In the genomic region with DNA sequence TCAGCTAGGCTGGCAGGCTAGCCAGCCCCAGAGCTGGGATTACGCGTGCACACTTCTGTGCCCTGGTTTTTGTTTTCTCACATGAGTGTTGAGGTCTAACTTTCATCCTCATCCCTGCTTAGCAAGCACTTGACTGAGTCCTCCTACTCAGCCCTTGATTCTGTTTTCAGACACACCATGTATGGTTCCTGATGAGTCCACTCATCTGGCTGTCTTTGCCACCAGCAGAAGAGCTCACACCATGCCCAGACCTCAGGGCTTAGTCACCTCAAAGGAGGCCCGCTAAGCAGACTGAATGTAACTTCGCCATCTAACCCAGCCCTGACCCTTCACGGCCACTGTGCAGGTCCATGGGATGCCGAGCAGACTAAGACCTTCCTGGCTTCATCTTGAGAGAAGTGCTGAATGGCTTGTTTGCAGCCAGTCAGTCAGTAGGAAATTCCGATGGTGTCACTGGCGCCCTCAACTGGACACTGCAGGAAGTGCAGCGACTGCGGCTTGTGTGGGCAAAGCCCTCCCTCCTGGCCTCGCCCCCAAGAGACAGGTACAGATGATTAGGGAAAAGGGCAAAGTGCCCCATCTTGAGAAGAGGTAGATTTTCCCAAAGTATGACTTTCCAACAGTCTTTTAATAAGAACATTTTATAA, we compare ENCODE assay signal across 8 mouse cellular contexts.
DNase-seq lines count a peak whose midpoint lies in the region; ATAC-seq and TF ChIP-seq lines count a peak whose summit lies in the region.

No protein-coding gene starts in this region.

- no peak for ATAC-seq in limb, embryonic 14.5 days (ENCODE audit: low FRiP score, low read depth)
- ATAC-seq in neutrophil, adult 5-6 weeks (ENCODE audit: extremely low read depth, insufficient number of reproducible peaks, low FRiP score, poor library complexity, severe bottlenecking) = peak; percentile 72

- no peaks in the 10 kb centered on the region for H3K27me3 ChIP-seq in MEL (ENCODE audit: control insufficient read depth in 1 of 2, insufficient read depth in 2 of 2, low read length in 2 of 2)
- no peaks in the 10 kb centered on the region for H3K27me3 ChIP-seq in cerebellum, adult 2 months (ENCODE audit: control insufficient read depth, insufficient read depth, low read length)
- no peaks in the 10 kb centered on the region for H3K27me3 ChIP-seq in limb, embryonic 14.5 days (ENCODE audit: control insufficient read depth, insufficient read depth, low read length)

- DNase-seq in 3T3-L1 (ENCODE audit: low read depth, low spot score) (peak; percentile 44), MEL (ENCODE audit: low read depth, low spot score) (peak; percentile 78)
- DNase-seq in cerebellum, adult 2 months = peak; percentile 73 to 83
- peak; percentile 75 to 82 for DNase-seq in frontal cortex, postnatal 25 days (ENCODE audit: low spot score in 2 of 2)
- DNase-seq in kidney, adult 9 months = peak; percentile 89
- DNase-seq in limb, embryonic 14.5 days (ENCODE audit: low spot score) = peak; percentile 41
- DNase-seq in thymus, postnatal 10 days (ENCODE audit: low spot score in 2 of 2) = peak; percentile 70 to 87

- H3K9me3 ChIP-seq in MEL (replicated peaks; ENCODE audit: insufficient read depth, low read length) = no peaks in the 10 kb centered on the region
- H3K9me3 ChIP-seq in limb, embryonic 14.5 days (ENCODE audit: control insufficient read depth, low read length) = no peaks in the 10 kb centered on the region

- no peak for TF ChIP-seq POLR2A in MEL (IDR thresholded peaks at IDR 0.05; ENCODE audit: control insufficient read depth in 1 of 2, insufficient read depth in 1 of 2, low read depth in 1 of 2, low read length in 2 of 2, poor library complexity in 1 of 2)
- TF ChIP-seq POLR2A in cerebellum, adult 2 months (IDR thresholded peaks at IDR 0.05; ENCODE audit: borderline replicate concordance, insufficient read depth, low read length) = no peak
- no peak for TF ChIP-seq POLR2A in limb, embryonic 14.5 days (IDR thresholded peaks at IDR 0.05; ENCODE audit: borderline replicate concordance, extremely low read depth, insufficient read depth, insufficient read length)

- no peaks in the 10 kb centered on the region for H3K79me2 ChIP-seq in MEL (ENCODE audit: control insufficient read depth, insufficient read depth, low read length, poor library complexity)

- H3K4me3 ChIP-seq in MEL (ENCODE audit: control insufficient read depth in 1 of 2, insufficient read depth in 1 of 2, low read depth in 2 of 2, low read length in 2 of 2) = no peak overlapping the region
- H3K4me3 ChIP-seq in cerebellum, adult 2 months (replicated peaks; ENCODE audit: insufficient read depth, low read depth, low read length) = no peak overlapping the region
- H3K4me3 ChIP-seq in limb, embryonic 14.5 days (replicated peaks; ENCODE audit: low read length) = no peak overlapping the region

- H3K36me3 ChIP-seq in MEL (ENCODE audit: control insufficient read depth in 1 of 2, insufficient read depth in 2 of 2, low read length in 2 of 2) = no peaks in the 10 kb centered on the region
- H3K36me3 ChIP-seq in limb, embryonic 14.5 days (ENCODE audit: control insufficient read depth, insufficient read depth, low read length) = no peaks in the 10 kb centered on the region

- TF ChIP-seq RAD21 in MEL (IDR thresholded peaks at IDR 0.05; ENCODE audit: low read depth, low read length) = peak; percentile 76

- H3K27ac ChIP-seq in MEL (ENCODE audit: control insufficient read depth, low read depth, low read length) = no peak overlapping the region
- no peak overlapping the region for H3K27ac ChIP-seq in cerebellum, adult 2 months (ENCODE audit: insufficient read depth, low read length)
- H3K27ac ChIP-seq in limb, embryonic 14.5 days (replicated peaks; ENCODE audit: low read depth, low read length) = no peak overlapping the region

- no peaks in the 10 kb centered on the region for H3K4me1 ChIP-seq in MEL (ENCODE audit: control insufficient read depth in 1 of 2, insufficient read depth in 2 of 2, low read length in 2 of 2)
- H3K4me1 ChIP-seq in cerebellum, adult 2 months (ENCODE audit: control insufficient read depth, insufficient read depth, low read length) = peaks cover 17% of the 10 kb centered on the region
- H3K4me1 ChIP-seq in limb, embryonic 14.5 days (ENCODE audit: control insufficient read depth, insufficient read depth, low read length) = no peaks in the 10 kb centered on the region

- WGBS in cerebellum, adult 2 months = 45% methylated on average over 11 of the region's 11 CpGs
- 52% methylated on average over 11 of the region's 11 CpGs for WGBS in limb, embryonic 14.5 days

- no peak overlapping the region for H3K4me2 ChIP-seq in limb, embryonic 14.5 days (replicated peaks; ENCODE audit: low read depth, low read length, severe bottlenecking)

- TF ChIP-seq CTCF in MEL (IDR thresholded peaks at IDR 0.05 in 2 of 3, conservative IDR thresholded peaks at IDR 0.05 in 1 of 3; ENCODE audit: control insufficient read depth in 1 of 3, insufficient read depth in 1 of 3, low read depth in 2 of 3, low read length in 3 of 3, poor library complexity in 1 of 3, severe bottlenecking in 1 of 3) = peak; percentile 86 to 93 (median 89)
- TF ChIP-seq CTCF in cerebellum, adult 2 months (IDR thresholded peaks at IDR 0.05; ENCODE audit: borderline replicate concordance, insufficient read depth, low read depth, low read length) = peak; percentile 91

- no peak for TF ChIP-seq EP300 in MEL (IDR thresholded peaks at IDR 0.05; ENCODE audit: low read depth in 1 of 2, low read length in 2 of 2)

- H3K9ac ChIP-seq in MEL (ENCODE audit: control insufficient read depth, low read depth, low read length, poor library complexity, severe bottlenecking) = no peak overlapping the region
- H3K9ac ChIP-seq in limb, embryonic 14.5 days (ENCODE audit: low read depth, low read length, severe bottlenecking) = no peak overlapping the region

TF ChIP-seq in MEL, 35 proteins besides CTCF, POLR2A, EP300 and RAD21:
- no peak for TF ChIP-seq TCF12 (IDR thresholded peaks at IDR 0.05; ENCODE audit: low read depth, low read length)
- peak; percentile 89 for TF ChIP-seq SMC3 (IDR thresholded peaks at IDR 0.05; ENCODE audit: low read depth, low read length)
- TF ChIP-seq ZNF384 (IDR thresholded peaks at IDR 0.05; ENCODE audit: low read depth, low read length) = peak; percentile 71
- no peak for TF ChIP-seq POLR2AphosphoS2 (IDR thresholded peaks at IDR 0.05; ENCODE audit: low read length)
- peak; percentile 72 for TF ChIP-seq ZC3H11A (IDR thresholded peaks at IDR 0.05; ENCODE audit: low read depth, low read length)
